Mouse (Mus musculus): Measurements from ENCODE around the gene Nova2. TPM values are rescaled to one million over a fixed set of nuclear protein-coding genes. Genes with fewer than 3 reads are reported as not detected.

Gene Nova2
- total and polyA plus RNA-seq, 3 experiments = 1.7 to 5.1 (median 4.3) TPM

GRCm38 (mm10) chr7:18921069-18921468 lies 4.6 kb upstream of the Nova2 start:
- Histone ChIP-seq H3K36me3 (ENCODE audit: control insufficient read depth, insufficient read depth, low read length) (no peaks in the 10 kb centered on the region), H3K4me3 (no peak overlapping the region), H3K27ac (peak overlapping the region; percentile 72), H3K27me3 (ENCODE audit: control insufficient read depth, insufficient read depth, low read length) (no peaks in the 10 kb centered on the region), H3K79me2 (replicated peaks; ENCODE audit: control insufficient read depth, insufficient read depth, low read length) (no peaks in the 10 kb centered on the region), H3K9ac (ENCODE audit: low read depth, low read length) (no peak overlapping the region), H3K4me1 (ENCODE audit: control insufficient read depth, insufficient read depth, low read length) (no peaks in the 10 kb centered on the region; the same call in 1 of the 2 replicates)
- WGBS = 4% methylated on average over 12 of the region's 12 CpGs
- peak; percentile 80 to 87 for DNase-seq
- TF ChIP-seq POLR2A (IDR thresholded peaks at IDR 0.05; ENCODE audit: insufficient read depth, low read depth, low read length) (peak; percentile 55; the same call in 1 of the 2 replicates), CTCF (IDR thresholded peaks at IDR 0.05) (no peak), EP300 (IDR thresholded peaks at IDR 0.05; ENCODE audit: insufficient read depth, low read depth, low read length) (peak; percentile 49; the same call in 1 of the 2 replicates)
- intact Hi-C loops (cut with DNase I) = no loop called here

GRCm38 (mm10) chr7:18922807-18923206 lies 2.9 kb upstream of the Nova2 start:
- 57% methylated on average over 5 of the region's 5 CpGs for WGBS
- Histone ChIP-seq H3K4me3 (no peak overlapping the region), H3K27me3 (ENCODE audit: control insufficient read depth, insufficient read depth, low read length) (no peaks in the 10 kb centered on the region), H3K4me1 (ENCODE audit: control insufficient read depth, insufficient read depth, low read length) (no peaks in the 10 kb centered on the region; the same call in 1 of the 2 replicates), H3K9ac (ENCODE audit: low read depth, low read length) (no peak overlapping the region), H3K27ac (no peak overlapping the region), H3K79me2 (replicated peaks; ENCODE audit: control insufficient read depth, insufficient read depth, low read length) (no peaks in the 10 kb centered on the region), H3K36me3 (ENCODE audit: control insufficient read depth, insufficient read depth, low read length) (no peaks in the 10 kb centered on the region)
- no peak for DNase-seq
- intact Hi-C loops (cut with DNase I) = no loop called here
- no peak for TF ChIP-seq EP300 (IDR thresholded peaks at IDR 0.05; ENCODE audit: insufficient read depth, low read depth, low read length)
- TF ChIP-seq POLR2A (IDR thresholded peaks at IDR 0.05; ENCODE audit: insufficient read depth, low read depth, low read length) = no peak
- TF ChIP-seq CTCF (IDR thresholded peaks at IDR 0.05) = no peak

GRCm38 (mm10) chr7:18923267-18923666 lies 2.4 kb upstream of the Nova2 start:
- Histone ChIP-seq H3K4me3 (no peak overlapping the region), H3K27me3 (ENCODE audit: control insufficient read depth, insufficient read depth, low read length) (no peaks in the 10 kb centered on the region), H3K27ac (no peak overlapping the region), H3K36me3 (ENCODE audit: control insufficient read depth, insufficient read depth, low read length) (no peaks in the 10 kb centered on the region), H3K4me1 (ENCODE audit: control insufficient read depth, insufficient read depth, low read length) (no peaks in the 10 kb centered on the region; the same call in 1 of the 2 replicates), H3K79me2 (replicated peaks; ENCODE audit: control insufficient read depth, insufficient read depth, low read length) (no peaks in the 10 kb centered on the region), H3K9ac (ENCODE audit: low read depth, low read length) (no peak overlapping the region)
- no peak for DNase-seq
- no peak for TF ChIP-seq POLR2A (IDR thresholded peaks at IDR 0.05; ENCODE audit: insufficient read depth, low read depth, low read length)
- intact Hi-C loops (cut with DNase I) = no loop called here
- WGBS = 77% methylated on average over 11 of the region's 11 CpGs

DNA sequence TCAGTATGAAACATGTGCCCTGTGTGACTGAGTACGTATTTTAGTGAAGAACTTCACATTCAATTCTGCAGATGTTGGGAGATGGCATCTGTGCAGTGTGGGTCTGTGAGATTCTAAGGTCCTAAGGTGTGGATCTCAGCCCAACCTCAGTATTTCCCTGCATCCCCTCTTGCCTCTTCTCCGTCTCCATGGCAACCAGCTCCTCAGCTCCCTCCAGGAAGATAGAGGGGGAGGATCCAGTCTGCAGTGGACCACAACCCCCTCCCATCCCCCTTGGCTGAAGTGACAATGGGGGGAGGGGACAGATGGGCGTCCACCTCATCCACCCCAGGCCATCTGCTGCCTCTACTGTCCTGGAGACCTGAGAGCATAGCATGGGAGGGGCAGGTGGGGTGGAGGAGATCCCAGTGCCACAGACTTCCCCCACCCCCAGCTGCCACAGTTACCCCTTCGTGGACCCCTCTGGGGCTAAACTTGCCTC lies 1.9 kb upstream of the Nova2 start:
- no peaks in the 10 kb centered on the region for H3K27me3 ChIP-seq (ENCODE audit: control insufficient read depth, insufficient read depth, low read length)
- no peak for DNase-seq
- no peaks in the 10 kb centered on the region; the same call in 1 of the 2 replicates for H3K4me1 ChIP-seq (ENCODE audit: control insufficient read depth, insufficient read depth, low read length)
- 51% methylated on average over 4 of the region's 4 CpGs for WGBS
- H3K9ac ChIP-seq (ENCODE audit: low read depth, low read length) = no peak overlapping the region
- intact Hi-C loops (cut with DNase I) = no loop called here
- TF ChIP-seq POLR2A (IDR thresholded peaks at IDR 0.05; ENCODE audit: insufficient read depth, low read depth, low read length) (no peak), CTCF (IDR thresholded peaks at IDR 0.05) (no peak), EP300 (IDR thresholded peaks at IDR 0.05; ENCODE audit: insufficient read depth, low read depth, low read length) (no peak)
- no peak overlapping the region for H3K27ac ChIP-seq
- no peak overlapping the region for H3K4me3 ChIP-seq
- no peaks in the 10 kb centered on the region for H3K36me3 ChIP-seq (ENCODE audit: control insufficient read depth, insufficient read depth, low read length)
- H3K79me2 ChIP-seq (replicated peaks; ENCODE audit: control insufficient read depth, insufficient read depth, low read length) = no peaks in the 10 kb centered on the region

- Histone ChIP-seq H3K79me2 (replicated peaks; ENCODE audit: control insufficient read depth, insufficient read depth, low read length) (no peaks in the 10 kb centered on the region), H3K36me3 (ENCODE audit: control insufficient read depth, insufficient read depth, low read length) (no peaks in the 10 kb centered on the region), H3K9ac (ENCODE audit: low read depth, low read length) (no peak overlapping the region), H3K4me1 (ENCODE audit: control insufficient read depth, insufficient read depth, low read length) (no peaks in the 10 kb centered on the region; the same call in 1 of the 2 replicates), H3K27me3 (ENCODE audit: control insufficient read depth, insufficient read depth, low read length) (no peaks in the 10 kb centered on the region), H3K27ac (no peak overlapping the region), H3K4me3 (no peak overlapping the region)
- intact Hi-C loops (cut with DNase I) = no loop called here
- TF ChIP-seq EP300 (IDR thresholded peaks at IDR 0.05; ENCODE audit: insufficient read depth, low read depth, low read length) = no peak
- TF ChIP-seq POLR2A (IDR thresholded peaks at IDR 0.05; ENCODE audit: insufficient read depth, low read depth, low read length) = no peak
- no peak for TF ChIP-seq CTCF (IDR thresholded peaks at IDR 0.05)
- 26% methylated on average over 8 of the region's 8 CpGs for WGBS
- no peak for DNase-seq
Measured at GRCm38 (mm10) chr7:18924321-18924720, 1.4 kb upstream of the Nova2 start.

- 3% methylated on average over 41 of the region's 42 CpGs for WGBS
- Histone ChIP-seq H3K27ac (peak overlapping the region; percentile 92), H3K27me3 (ENCODE audit: control insufficient read depth, insufficient read depth, low read length) (no peaks in the 10 kb centered on the region), H3K79me2 (replicated peaks; ENCODE audit: control insufficient read depth, insufficient read depth, low read length) (no peaks in the 10 kb centered on the region), H3K4me1 (ENCODE audit: control insufficient read depth, insufficient read depth, low read length) (peaks cover 1% of the 10 kb centered on the region), H3K36me3 (ENCODE audit: control insufficient read depth, insufficient read depth, low read length) (no peaks in the 10 kb centered on the region), H3K4me3 (peak overlapping the region; percentile 66), H3K9ac (ENCODE audit: low read depth, low read length) (peak overlapping the region; percentile 75)
- TF ChIP-seq EP300 (IDR thresholded peaks at IDR 0.05; ENCODE audit: insufficient read depth, low read depth, low read length) = peak; percentile 86; the same call in 1 of the 2 replicates
- TF ChIP-seq POLR2A (IDR thresholded peaks at IDR 0.05; ENCODE audit: insufficient read depth, low read depth, low read length) = peak; percentile 79
- no peak for TF ChIP-seq CTCF (IDR thresholded peaks at IDR 0.05)
- intact Hi-C loops (cut with DNase I) = loop anchor here (2.0 kb wide), 1 partner anchor 33 kb away; no protein-coding TSS in a partner anchor
- DNase-seq = peak; percentile 75 to 78
Measured at GRCm38 (mm10) chr7:18926041-18926790, 528 bp downstream of the Nova2 start.

Measured in heart, adult 2 months (tissue).